Mouse (Mus musculus): ENCODE results near the gene AC124502.3. TPM values are rescaled to one million over a fixed set of nuclear protein-coding genes. Genes with fewer than 3 reads are reported as not detected.

The AC124502.3 gene
- polyA plus RNA-seq, 1 experiment from 2014 or later: 4.4 TPM

DNA sequence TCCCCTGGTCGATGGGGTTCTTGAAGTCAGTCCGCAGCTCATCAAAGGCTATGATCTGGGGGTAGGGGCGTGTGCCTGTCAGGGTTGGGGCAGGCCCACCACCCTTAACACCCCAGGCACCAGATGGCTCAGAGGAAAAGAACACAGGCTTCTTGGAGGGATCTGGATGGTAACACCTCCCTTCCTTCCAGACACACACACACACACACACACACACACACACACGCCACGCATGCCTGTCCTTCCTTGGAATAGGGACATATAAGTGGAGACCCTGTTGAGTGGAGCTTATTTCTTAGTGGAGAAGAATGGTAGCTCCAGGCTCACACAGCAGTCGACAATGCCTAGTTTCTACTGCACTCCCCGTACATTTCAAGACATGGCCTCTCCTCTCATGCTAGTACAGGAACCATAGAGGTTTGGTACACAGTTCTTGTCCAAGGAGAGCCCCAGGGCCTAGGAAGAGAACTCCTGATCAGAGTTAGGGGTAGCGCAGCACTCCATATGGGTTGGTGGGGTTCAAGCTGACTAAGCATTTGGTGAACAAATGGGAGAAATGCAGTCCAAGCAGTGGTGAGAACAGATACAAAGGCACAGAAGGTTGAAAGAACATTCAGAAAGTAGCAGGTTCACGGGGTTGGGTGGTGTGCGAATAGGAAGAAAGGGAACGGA is 56.2 kb downstream of the AC124502.3 start:
- H3K27me3 ChIP-seq: no peaks in the 10 kb centered on the region
- ATAC-seq (ENCODE audit: low FRiP score, low read depth): no peak; the same call in none of the 2 replicates
- H3K4me1 ChIP-seq: peaks cover 66% of the 10 kb centered on the region
- H3K4me2 ChIP-seq (replicated peaks): peak overlapping the region; percentile 93
- 33% methylated on average over 11 of the region's 11 CpGs for WGBS
- peak overlapping the region; percentile 93 for H3K27ac ChIP-seq (replicated peaks)
- H3K36me3 ChIP-seq: peaks cover 41% of the 10 kb centered on the region
- peak overlapping the region; percentile 32 for H3K9ac ChIP-seq (replicated peaks)
- H3K9me3 ChIP-seq: no peaks in the 10 kb centered on the region
- peak overlapping the region; percentile 78 for H3K4me3 ChIP-seq

DNA sequence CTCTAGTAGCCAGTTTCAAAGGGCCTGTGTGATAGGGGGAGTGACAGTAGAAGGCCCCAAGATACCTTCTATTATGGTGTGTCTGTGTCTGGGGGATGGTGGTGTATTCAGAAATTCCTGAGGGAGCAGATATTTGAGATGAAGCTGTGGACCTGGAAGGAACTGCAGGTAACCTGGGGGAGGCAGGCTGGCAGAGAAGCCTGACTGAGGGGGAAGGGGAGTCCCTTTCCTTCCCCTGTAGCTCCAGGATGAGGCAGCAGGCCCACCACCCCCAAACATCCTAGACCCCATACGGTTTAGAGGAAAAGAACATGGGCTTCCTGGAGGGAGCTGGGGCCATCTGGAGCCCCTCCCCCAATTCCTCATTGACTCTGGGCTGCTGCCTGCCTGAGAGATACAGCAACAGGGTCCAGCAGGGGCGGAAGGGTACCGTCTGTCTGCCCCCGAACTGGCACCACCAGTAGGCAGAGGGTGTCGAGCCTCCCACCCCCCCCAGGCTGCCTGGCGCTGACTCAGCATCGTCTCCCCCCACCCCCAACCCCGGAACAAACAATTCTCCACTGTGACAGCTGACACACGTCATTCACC is 57.3 kb downstream of the AC124502.3 start:
- Histone ChIP-seq H3K27me3 (no peaks in the 10 kb centered on the region), H3K9ac (replicated peaks) (peak overlapping the region; percentile 98), H3K36me3 (peaks cover 44% of the 10 kb centered on the region), H3K4me2 (replicated peaks) (peak overlapping the region; percentile 93), H3K4me3 (peak overlapping the region; percentile 78), H3K27ac (replicated peaks) (peak overlapping the region; percentile 93), H3K9me3 (no peaks in the 10 kb centered on the region), H3K4me1 (peaks cover 66% of the 10 kb centered on the region)
- 4% methylated on average over 9 of the region's 9 CpGs for WGBS
- no peak for ATAC-seq (ENCODE audit: low FRiP score, low read depth)

DNA sequence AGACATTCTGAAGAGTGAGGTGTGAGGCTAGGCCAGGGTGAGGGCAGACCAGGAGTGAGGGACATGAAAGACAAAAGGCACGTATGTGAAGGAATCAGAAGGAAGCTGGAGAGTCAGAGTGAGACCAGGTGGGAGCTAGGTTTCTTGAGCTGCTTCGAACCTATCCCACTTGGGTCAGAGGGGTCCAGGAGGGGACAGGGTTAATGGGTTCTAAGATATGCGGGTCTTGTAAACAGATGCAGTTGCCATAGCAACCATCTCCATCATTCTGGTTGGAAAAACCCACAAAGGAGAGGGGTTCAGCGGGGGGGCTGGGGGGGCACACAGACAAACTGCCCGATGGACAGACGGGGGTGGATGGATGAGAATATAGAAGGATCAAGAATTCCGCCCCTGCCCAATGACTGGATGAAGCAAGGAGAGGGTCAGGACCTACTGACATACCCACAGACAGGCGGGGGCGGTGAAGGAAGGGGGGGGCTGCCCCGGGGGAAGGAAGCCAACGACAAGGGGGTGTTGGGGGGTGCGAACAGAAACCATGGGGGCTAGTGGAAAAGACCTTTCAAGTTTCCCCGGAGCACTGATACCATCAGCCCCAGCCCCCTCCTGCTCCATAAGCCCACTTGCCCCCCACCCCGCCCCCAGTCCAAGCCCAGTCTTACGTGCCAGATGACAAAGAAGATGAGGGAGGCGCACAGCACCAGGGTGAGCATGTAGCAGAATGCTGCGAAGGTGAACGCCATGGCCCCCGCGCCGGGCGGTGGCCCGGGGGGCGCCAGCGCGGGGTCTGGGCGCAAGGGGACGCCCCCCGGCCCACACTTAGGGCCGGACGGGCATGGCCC is 59.1 kb downstream of the AC124502.3 start:
- H3K4me2 ChIP-seq (replicated peaks): peak overlapping the region; percentile 93
- 3% methylated on average over 28 of the region's 31 CpGs for WGBS
- H3K9me3 ChIP-seq: no peaks in the 10 kb centered on the region
- peak; percentile 8 for ATAC-seq (ENCODE audit: low FRiP score, low read depth)
- peaks cover 66% of the 10 kb centered on the region for H3K4me1 ChIP-seq
- H3K9ac ChIP-seq (replicated peaks): peak overlapping the region; percentile 98
- H3K27me3 ChIP-seq: no peaks in the 10 kb centered on the region
- peak overlapping the region; percentile 78 for H3K4me3 ChIP-seq
- peaks cover 45% of the 10 kb centered on the region for H3K36me3 ChIP-seq
- H3K27ac ChIP-seq (replicated peaks): peak overlapping the region; percentile 93

DNA sequence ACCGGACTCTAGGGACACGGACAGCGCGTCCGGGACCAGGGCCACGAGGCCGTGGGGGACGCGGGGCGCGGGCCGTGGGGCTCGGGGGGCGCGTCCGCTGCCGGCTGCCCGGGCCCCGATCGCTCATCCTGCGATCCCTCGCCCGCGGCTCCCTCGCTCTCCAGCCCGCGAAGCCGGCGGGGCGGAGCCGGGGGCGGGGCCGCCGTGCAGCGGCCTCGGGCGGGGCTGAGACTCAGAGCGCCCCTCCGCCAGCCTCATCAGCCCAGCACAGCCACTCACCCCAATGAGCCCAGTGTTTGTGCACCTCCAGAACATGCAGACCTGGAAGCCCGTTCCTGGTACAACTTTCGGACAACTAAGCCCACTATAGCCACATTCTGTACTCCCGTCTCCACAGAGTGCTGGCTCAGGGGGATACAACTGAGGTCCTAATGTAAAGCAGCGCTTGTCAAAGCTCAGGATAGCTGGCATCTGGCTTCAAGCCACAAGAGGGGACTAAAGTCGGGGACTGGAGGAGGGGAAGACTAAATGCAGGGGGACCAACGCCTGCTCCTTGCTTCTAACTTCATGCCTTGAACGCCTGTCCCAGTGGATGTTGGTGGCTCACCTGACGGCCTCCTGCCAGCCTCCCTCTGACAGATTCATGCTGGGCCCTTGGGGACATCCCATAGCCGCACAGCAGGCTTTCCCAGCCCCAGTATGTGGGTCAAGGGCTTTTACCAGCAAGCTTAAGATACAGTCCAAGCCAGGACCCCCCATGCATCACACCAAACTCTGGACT is 59.9 kb downstream of the AC124502.3 start, which contains the start of gene Cnih2:
Cnih2 (minus strand) TSS at position 159 of the 781 bp plus-strand sequence.
- Histone ChIP-seq H3K36me3 (peaks cover 45% of the 10 kb centered on the region), H3K27ac (replicated peaks) (peak within 1 kb of the TSS; percentile 93), H3K4me1 (peaks cover 59% of the 10 kb centered on the region), H3K9me3 (no peaks in the 10 kb centered on the region), H3K9ac (replicated peaks) (peak within 1 kb of the TSS; percentile 98), H3K4me2 (replicated peaks) (peak within 1 kb of the TSS; percentile 93), H3K4me3 (peak within 1 kb of the TSS; percentile 78), H3K27me3 (no peaks in the 10 kb centered on the region)
- 3% methylated on average over 43 of the region's 48 CpGs for WGBS
- peak; percentile 59 for ATAC-seq (ENCODE audit: low FRiP score, low read depth)

Other genes with a start within 250 kb of the AC124502.3 start
- gene Rbm4, start 245.0 kb upstream of the AC124502.3 start, polyA plus RNA-seq (2016; fragmentation: Nextera tagmentation; extraction: Ambion mirVana): 86.0 and 94.7 TPM in 2 replicates
- gene Gm21992, start 227.3 kb upstream of the AC124502.3 start, polyA plus RNA-seq (2016; fragmentation: Nextera tagmentation; extraction: Ambion mirVana): 47.3 and 50.1 TPM in 2 replicates
- gene Rbm14, start 227.3 kb upstream of the AC124502.3 start, polyA plus RNA-seq (2016; fragmentation: Nextera tagmentation; extraction: Ambion mirVana): 108 and 111 TPM in 2 replicates
- gene Ccs, start 199.6 kb upstream of the AC124502.3 start, polyA plus RNA-seq (2016; fragmentation: Nextera tagmentation; extraction: Ambion mirVana): 34.1 and 38.1 TPM in 2 replicates
- 0.15 TPM in 1 of 2 replicates, not detected in the other for gene Ccdc87, start 199.5 kb upstream of the AC124502.3 start, polyA plus RNA-seq (2016; fragmentation: Nextera tagmentation; extraction: Ambion mirVana)
- gene Ctsf, start 183.8 kb upstream of the AC124502.3 start, polyA plus RNA-seq (2016; fragmentation: Nextera tagmentation; extraction: Ambion mirVana): 51.7 and 52.0 TPM in 2 replicates
- 1.2 and 1.6 TPM in 2 replicates for gene Actn3, start 161.0 kb upstream of the AC124502.3 start, polyA plus RNA-seq (2016; fragmentation: Nextera tagmentation; extraction: Ambion mirVana)
- gene Zdhhc24, start 160.2 kb upstream of the AC124502.3 start, polyA plus RNA-seq (2016; fragmentation: Nextera tagmentation; extraction: Ambion mirVana): 21.6 and 21.8 TPM in 2 replicates
- gene Bbs1, start 132.3 kb upstream of the AC124502.3 start, polyA plus RNA-seq (2016; fragmentation: Nextera tagmentation; extraction: Ambion mirVana): 9.9 and 11.4 TPM in 2 replicates
- gene Dpp3, start 110.6 kb upstream of the AC124502.3 start, polyA plus RNA-seq (2016; fragmentation: Nextera tagmentation; extraction: Ambion mirVana): 179 and 189 TPM in 2 replicates
- gene Peli3, start 95.8 kb upstream of the AC124502.3 start, polyA plus RNA-seq (2016; fragmentation: Nextera tagmentation; extraction: Ambion mirVana): 3.8 and 4.6 TPM in 2 replicates
- 125 and 129 TPM in 2 replicates for gene Mrpl11, start 76.7 kb upstream of the AC124502.3 start, polyA plus RNA-seq (2016; fragmentation: Nextera tagmentation; extraction: Ambion mirVana)
- 0.07 and 0.20 TPM in 2 replicates for gene Npas4, start 48.6 kb upstream of the AC124502.3 start, polyA plus RNA-seq (2016; fragmentation: Nextera tagmentation; extraction: Ambion mirVana)
- gene Slc29a2, start 15.0 kb upstream of the AC124502.3 start, polyA plus RNA-seq (2016; fragmentation: Nextera tagmentation; extraction: Ambion mirVana): 4.8 and 5.1 TPM in 2 replicates
- gene B4gat1, start 65 bp upstream of the AC124502.3 start, polyA plus RNA-seq (2016; fragmentation: Nextera tagmentation; extraction: Ambion mirVana): 40.7 and 42.4 TPM in 2 replicates
- gene Brms1, start 2.5 kb downstream of the AC124502.3 start, polyA plus RNA-seq (2016; fragmentation: Nextera tagmentation; extraction: Ambion mirVana): 56.6 and 63.7 TPM in 2 replicates
- 1.7 and 2.0 TPM in 2 replicates for gene Rin1, start 11.6 kb downstream of the AC124502.3 start, polyA plus RNA-seq (2016; fragmentation: Nextera tagmentation; extraction: Ambion mirVana)
- 24.7 and 31.5 TPM in 2 replicates for gene Cd248, start 29.2 kb downstream of the AC124502.3 start, polyA plus RNA-seq (2016; fragmentation: Nextera tagmentation; extraction: Ambion mirVana)
- gene Tmem151a, start 46.6 kb downstream of the AC124502.3 start, polyA plus RNA-seq (2016; fragmentation: Nextera tagmentation; extraction: Ambion mirVana): 0.94 and 2.0 TPM in 2 replicates
- gene Yif1a, start 49.6 kb downstream of the AC124502.3 start, polyA plus RNA-seq (2016; fragmentation: Nextera tagmentation; extraction: Ambion mirVana): 60.9 and 61.6 TPM in 2 replicates
- gene Cnih2, start 59.6 kb downstream of the AC124502.3 start, polyA plus RNA-seq (2016; fragmentation: Nextera tagmentation; extraction: Ambion mirVana): 196 and 239 TPM in 2 replicates
- gene Rab1b, start 68.2 kb downstream of the AC124502.3 start, polyA plus RNA-seq (2016; fragmentation: Nextera tagmentation; extraction: Ambion mirVana): 232 and 247 TPM in 2 replicates
- 53.3 and 54.7 TPM in 2 replicates for gene Klc2, start 79.7 kb downstream of the AC124502.3 start, polyA plus RNA-seq (2016; fragmentation: Nextera tagmentation; extraction: Ambion mirVana)
- 32.5 and 32.8 TPM in 2 replicates for gene Pacs1, start 234.2 kb downstream of the AC124502.3 start, polyA plus RNA-seq (2016; fragmentation: Nextera tagmentation; extraction: Ambion mirVana)

Measured in midbrain, embryonic 12.5 days (tissue).